Comparison of ENCODE assay signal across 9 mouse cellular contexts in the genomic region with DNA sequence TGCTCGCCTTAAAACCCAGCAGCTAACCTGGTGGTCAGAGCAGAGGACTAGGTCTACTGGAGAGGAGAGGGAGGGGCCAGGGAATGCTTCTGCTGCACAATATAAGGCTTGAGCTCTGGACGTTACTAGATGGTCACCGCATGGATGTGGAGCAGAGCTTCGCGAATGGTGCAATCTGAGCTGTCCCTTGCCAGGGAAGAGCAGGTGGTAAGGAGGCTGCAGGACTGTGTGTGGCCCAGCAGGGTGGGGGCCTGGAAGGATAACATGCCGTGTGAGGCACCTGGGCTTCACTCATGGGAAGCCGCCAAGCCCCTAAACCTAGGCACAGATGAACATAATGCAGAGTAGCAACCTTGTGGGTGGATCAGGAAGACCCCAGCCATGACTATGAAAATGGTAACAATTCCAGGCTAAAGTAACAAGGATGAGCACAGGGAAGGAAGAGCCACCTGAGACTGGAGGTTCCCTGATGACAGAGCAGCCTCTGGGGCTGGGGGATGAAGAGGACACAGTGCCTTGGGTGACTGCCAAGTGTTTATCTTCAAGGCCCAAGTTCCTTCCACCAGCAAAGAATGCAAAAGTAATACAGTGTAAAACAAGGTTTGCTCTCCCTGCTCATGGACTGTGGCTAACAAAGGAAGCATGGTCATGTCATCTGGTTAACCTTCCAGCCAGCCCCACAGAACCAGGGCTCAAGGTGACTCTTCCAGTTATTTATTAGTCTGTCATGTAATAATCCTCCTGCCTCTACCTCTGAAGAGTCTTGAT. TPM values are rescaled to one million over a fixed set of nuclear protein-coding genes. Genes with fewer than 3 reads are reported as not detected.
DNase-seq lines count a peak whose midpoint lies in the region; ATAC-seq lines count a peak whose summit lies in the region.
"Had no signal": no experiment of that assay in that cellular context is flagged by ENCODE, and none has a peak within 500 bp of the region (broad histone marks: within the 10 kb centered on the region; RNA-seq: fewer than 3 reads in every experiment).

No protein-coding gene starts in this region.

- peaks cover 6% of the 10 kb centered on the region; the same call in 1 of the 2 replicates for H3K36me3 ChIP-seq in embryonic facial prominence, embryonic 10.5 days (replicated peaks)
- 0 out of 2 replicates have a peak, but pooled peaks cover 4% of the 10 kb centered on the region for H3K36me3 ChIP-seq in hindbrain, embryonic 15.5 days
- H3K36me3 ChIP-seq: limb, embryonic 13.5 days had no signal

- peak; percentile 8 for DNase-seq in lung, postnatal 14 days
- no peak for DNase-seq in lung, postnatal 10 days
- DNase-seq in embryonic facial prominence, embryonic 10.5 days (ENCODE audit: low spot score), result no peak
- DNase-seq in spleen, postnatal 4 days (ENCODE audit: low spot score in 2 of 2), result no peak
- no peak for DNase-seq in urinary bladder, postnatal 4 days (ENCODE audit: low spot score in 2 of 2)

- peak overlapping the region; percentile 88 for H3K4me2 ChIP-seq in hindbrain, embryonic 15.5 days

- ATAC-seq in hindbrain, embryonic 15.5 days (ENCODE audit: low FRiP score, low read depth), result no peak
- ATAC-seq in megakaryocyte progenitor cell, adult 5-6 weeks (replicated peaks; ENCODE audit: poor library complexity), result peak; percentile 62
- no peak for ATAC-seq in inflammation-experienced regulatory T-cells, adult 6 months

- no peaks in the 10 kb centered on the region for H3K9me3 ChIP-seq in embryonic facial prominence, embryonic 10.5 days
- no peaks in the 10 kb centered on the region for H3K9me3 ChIP-seq in hindbrain, embryonic 15.5 days
- H3K9me3 ChIP-seq: limb, embryonic 13.5 days had no signal

- 0 out of 2 replicates have a peak overlapping the region, but pooled peaks have one; percentile 54 for H3K27ac ChIP-seq in embryonic facial prominence, embryonic 10.5 days (replicated peaks)
- H3K27ac ChIP-seq in hindbrain, embryonic 15.5 days (replicated peaks), result peak overlapping the region; percentile 62
- H3K27ac ChIP-seq: limb, embryonic 13.5 days had no signal

- peak overlapping the region; percentile 29; the same call in 1 of the 2 replicates for H3K4me3 ChIP-seq in embryonic facial prominence, embryonic 10.5 days
- peak overlapping the region; percentile 60 for H3K4me3 ChIP-seq in hindbrain, embryonic 15.5 days
- H3K4me3 ChIP-seq: limb, embryonic 13.5 days had no signal

- peaks cover 51% of the 10 kb centered on the region for H3K4me1 ChIP-seq in embryonic facial prominence, embryonic 10.5 days
- peaks cover 57% of the 10 kb centered on the region for H3K4me1 ChIP-seq in hindbrain, embryonic 15.5 days (replicated peaks)

- H3K27me3 ChIP-seq in embryonic facial prominence, embryonic 10.5 days (replicated peaks; ENCODE audit: low read depth, poor library complexity, severe bottlenecking), result no peaks in the 10 kb centered on the region
- no peaks in the 10 kb centered on the region for H3K27me3 ChIP-seq in hindbrain, embryonic 15.5 days
- H3K27me3 ChIP-seq: limb, embryonic 13.5 days had no signal

- WGBS in embryonic facial prominence, embryonic 10.5 days, result 74% methylated on average over 7 of the region's 7 CpGs
- WGBS in hindbrain, embryonic 15.5 days, result 48% methylated on average over 7 of the region's 7 CpGs

- H3K9ac ChIP-seq in hindbrain, embryonic 15.5 days, result peak overlapping the region; percentile 75

RNA-seq across cellular contexts. Expression of a gene that starts 21.8 kb away (rescaled TPM):
- 28.1 and 28.3 TPM in 2 replicates for polyA plus RNA-seq in embryonic facial prominence, embryonic 10.5 days (2016; fragmentation: Nextera tagmentation; extraction: Ambion mirVana)
- 259 and 269 TPM in 2 replicates for polyA plus RNA-seq in hindbrain, embryonic 15.5 days (2015; fragmentation: Nextera tagmentation; extraction: Ambion mirVana)
- 6.8 and 7.1 TPM in 2 replicates for total RNA-seq in megakaryocyte progenitor cell, adult 5-6 weeks (2015)
- total RNA-seq in megakaryocyte progenitor cell, adult 5-6 weeks (2017), result 13.0 and 18.7 TPM in 2 replicates
- polyA plus RNA-seq in inflammation-experienced regulatory T-cells, adult 6 months (2017; shearing (Covaris generic)), result 1 to 10 TPM; 2.2 to 3.8 (median 3.7) TPM

RNA-seq across cellular contexts. Expression of a gene that starts 32.3 kb away (rescaled TPM):
- 87.5 and 88.2 TPM in 2 replicates for polyA plus RNA-seq in embryonic facial prominence, embryonic 10.5 days (2016; fragmentation: Nextera tagmentation; extraction: Ambion mirVana)
- 43.8 and 44.6 TPM in 2 replicates for polyA plus RNA-seq in hindbrain, embryonic 15.5 days (2015; fragmentation: Nextera tagmentation; extraction: Ambion mirVana)
- total RNA-seq in megakaryocyte progenitor cell, adult 5-6 weeks (2015), result 87.9 and 92.8 TPM in 2 replicates
- total RNA-seq in megakaryocyte progenitor cell, adult 5-6 weeks (2017), result 55.1 and 71.4 TPM in 2 replicates
- polyA plus RNA-seq in inflammation-experienced regulatory T-cells, adult 6 months (2017; shearing (Covaris generic)), result 10 to 100 TPM; 84.0 to 91.4 (median 88.5) TPM

RNA-seq across cellular contexts. Expression of a gene that starts 58.9 kb away (rescaled TPM):
- polyA plus RNA-seq in embryonic facial prominence, embryonic 10.5 days (2016; fragmentation: Nextera tagmentation; extraction: Ambion mirVana), result 0.14 TPM in 1 of 2 replicates, not detected in the other
- polyA plus RNA-seq in hindbrain, embryonic 15.5 days (2015; fragmentation: Nextera tagmentation; extraction: Ambion mirVana), result 0.29 and 0.30 TPM in 2 replicates
- 1.5 and 2.3 TPM in 2 replicates for total RNA-seq in megakaryocyte progenitor cell, adult 5-6 weeks (2015)
- total RNA-seq in megakaryocyte progenitor cell, adult 5-6 weeks (2017), result 0.84 and 3.3 TPM in 2 replicates
- 10 to 100 TPM; 13.7 to 95.4 (median 24.5) TPM for polyA plus RNA-seq in inflammation-experienced regulatory T-cells, adult 6 months (2017; shearing (Covaris generic))
- polyA plus RNA-seq: limb, embryonic 13.5 days had no signal

Comparison
In these comparisons a context has a peak if more than half of its experiments do, and no peak if none do; other contexts are left out.
1. RNA of a gene that starts 58.9 kb away (polyA plus RNA-seq): 13.7 to 95.4 TPM in inflammation-experienced regulatory T-cells, adult 6 months; 0.29 to 0.30 TPM in hindbrain, embryonic 15.5 days and 0.14 TPM in embryonic facial prominence, embryonic 10.5 days; every median in the first group is over 10 times any median in the second.